In genomic region chr16:95642784-95643590, GRCm38 (mm10) we compare ENCODE assay signal across 14 mouse cellular contexts. TPM values are rescaled to one million over a fixed set of nuclear protein-coding genes. Genes with fewer than 3 reads are reported as not detected.
DNase-seq lines count a peak whose midpoint lies in the region; ATAC-seq and TF ChIP-seq lines count a peak whose summit lies in the region.
"Had no signal": no experiment of that assay in that cellular context is flagged by ENCODE, and none has a peak within 500 bp of the region (broad histone marks: within the 10 kb centered on the region; RNA-seq: fewer than 3 reads in every experiment).

No protein-coding gene starts in this region.

- H3K4me2 ChIP-seq in embryonic facial prominence, embryonic 15.5 days (replicated peaks), result no peak overlapping the region
- H3K4me2 ChIP-seq in midbrain, postnatal 0 days (ENCODE audit: low read depth, low read length, poor library complexity, severe bottlenecking), result no peak overlapping the region
- H3K4me2 ChIP-seq: lung, embryonic 15.5 days had no signal

- 72% methylated on average over 15 of the region's 15 CpGs for WGBS in embryonic facial prominence, embryonic 15.5 days
- 89% methylated on average over 15 of the region's 15 CpGs for WGBS in midbrain, postnatal 0 days

- ATAC-seq in embryonic facial prominence, embryonic 15.5 days (ENCODE audit: insufficient number of reproducible peaks, low FRiP score, low TSS enrichment, low read depth), result 0 out of 2 replicates have a peak, but pooled peaks have one; percentile 43
- ATAC-seq in midbrain, postnatal 0 days (ENCODE audit: low FRiP score), result no peak
- ATAC-seq: forebrain, embryonic 16.5 days had no signal

- DNase-seq in left cerebral cortex, postnatal 14 days (ENCODE audit: low spot score in 2 of 2), result peak; percentile 22 to 34
- no peak for DNase-seq in left cerebral cortex, postnatal 4 days
- peak; percentile 17 for DNase-seq in NIH3T3 (ENCODE audit: low read depth)
- peak; percentile 14 to 36 for DNase-seq in left cerebral cortex, postnatal 36 days (ENCODE audit: low spot score in 2 of 2)
- DNase-seq in kidney, adult 9 months, result no peak
- no peak for DNase-seq in midbrain, postnatal 0 days (ENCODE audit: low spot score)
- no peak for DNase-seq in cerebellum, adult 18-20 months
- DNase-seq: cerebellum, postnatal 10 days; heart, postnatal 4 days; kidney, postnatal 10 days had no signal

- H3K9me3 ChIP-seq in embryonic facial prominence, embryonic 15.5 days (replicated peaks), result no peaks in the 10 kb centered on the region
- no peaks in the 10 kb centered on the region for H3K9me3 ChIP-seq in midbrain, postnatal 0 days (ENCODE audit: low read length)
- H3K9me3 ChIP-seq: heart, embryonic 10.5 days; lung, embryonic 15.5 days had no signal

- no peaks in the 10 kb centered on the region for H3K36me3 ChIP-seq in embryonic facial prominence, embryonic 15.5 days
- H3K36me3 ChIP-seq in midbrain, postnatal 0 days (ENCODE audit: insufficient read depth, low read length), result no peaks in the 10 kb centered on the region
- H3K36me3 ChIP-seq: heart, embryonic 10.5 days; lung, embryonic 15.5 days had no signal

- H3K9ac ChIP-seq in embryonic facial prominence, embryonic 15.5 days, result no peak overlapping the region
- H3K9ac ChIP-seq in midbrain, postnatal 0 days (replicated peaks; ENCODE audit: low read length, poor library complexity, severe bottlenecking), result no peak overlapping the region
- H3K9ac ChIP-seq: lung, embryonic 15.5 days had no signal

- H3K4me3 ChIP-seq in embryonic facial prominence, embryonic 15.5 days (replicated peaks), result no peak overlapping the region
- no peak overlapping the region for H3K4me3 ChIP-seq in midbrain, postnatal 0 days (ENCODE audit: low read depth, low read length)
- H3K4me3 ChIP-seq: heart, embryonic 10.5 days; lung, embryonic 15.5 days had no signal

- no peak for TF ChIP-seq CTCF in midbrain, postnatal 0 days (IDR thresholded peaks at IDR 0.05)

- intact Hi-C loops in left cerebral cortex, postnatal 14 days (cut with DNase I), result no loop called here
- intact Hi-C loops in left cerebral cortex, postnatal 4 days (cut with DNase I), result no loop called here
- intact Hi-C loops in left cerebral cortex, postnatal 36 days (cut with DNase I), result loop anchor here (2.0 kb wide), 1 partner anchor 60 kb away; the partner anchor contains the start of gene Ets2

- peaks cover 6% of the 10 kb centered on the region for H3K4me1 ChIP-seq in embryonic facial prominence, embryonic 15.5 days
- no peaks in the 10 kb centered on the region for H3K4me1 ChIP-seq in midbrain, postnatal 0 days (ENCODE audit: insufficient read depth, low read length)
- H3K4me1 ChIP-seq: heart, embryonic 10.5 days had no signal

- 0 out of 2 replicates have a peak overlapping the region, but pooled peaks have one; percentile 11 for H3K27ac ChIP-seq in embryonic facial prominence, embryonic 15.5 days (replicated peaks)
- no peak overlapping the region for H3K27ac ChIP-seq in midbrain, postnatal 0 days (ENCODE audit: low read depth, low read length)
- H3K27ac ChIP-seq: heart, embryonic 10.5 days; lung, embryonic 15.5 days had no signal

- no peaks in the 10 kb centered on the region for H3K27me3 ChIP-seq in embryonic facial prominence, embryonic 15.5 days
- H3K27me3 ChIP-seq in midbrain, postnatal 0 days (ENCODE audit: insufficient read depth, low read length), result no peaks in the 10 kb centered on the region
- H3K27me3 ChIP-seq: lung, embryonic 15.5 days had no signal

RNA-seq across cellular contexts. Expression of gene Erg, which starts 56.6 kb away (rescaled TPM):
- 1 to 10 TPM; 8.4 to 8.8 TPM for total RNA-seq in left cerebral cortex, postnatal 14 days (2021)
- total RNA-seq in left cerebral cortex, postnatal 4 days (2021), result 10 to 100 TPM in 1 of 2 experiments, 1 to 10 TPM in 1; 8.9 to 10.2 TPM
- 14.1 and 17.7 TPM in 2 replicates for polyA plus RNA-seq in embryonic facial prominence, embryonic 15.5 days (2015; fragmentation: Nextera tagmentation; extraction: Ambion mirVana)
- total RNA-seq in left cerebral cortex, postnatal 36 days (2021), result 1 to 10 TPM; 6.6 to 6.7 TPM
- 4.8 and 5.5 TPM in 2 replicates for total RNA-seq in midbrain, postnatal 0 days (2014; rRNA removed)
- polyA plus RNA-seq in midbrain, postnatal 0 days (2015; fragmentation: Nextera tagmentation; extraction: Ambion mirVana), result 0.89 and 0.98 TPM in 2 replicates

RNA-seq across cellular contexts. Expression of gene Ets2, which starts 58.9 kb away (rescaled TPM):
- 10 to 100 TPM; 53.0 to 59.9 TPM for total RNA-seq in left cerebral cortex, postnatal 14 days (2021)
- total RNA-seq in left cerebral cortex, postnatal 4 days (2021), result 10 to 100 TPM; 42.5 to 44.0 TPM
- polyA plus RNA-seq in embryonic facial prominence, embryonic 15.5 days (2015; fragmentation: Nextera tagmentation; extraction: Ambion mirVana), result 84.3 and 92.0 TPM in 2 replicates
- 10 to 100 TPM; 68.0 to 79.8 TPM for total RNA-seq in left cerebral cortex, postnatal 36 days (2021)
- total RNA-seq in midbrain, postnatal 0 days (2014; rRNA removed), result 19.0 and 21.9 TPM in 2 replicates
- 15.9 and 16.5 TPM in 2 replicates for polyA plus RNA-seq in midbrain, postnatal 0 days (2015; fragmentation: Nextera tagmentation; extraction: Ambion mirVana)

Comparison
In these comparisons a context has a peak if more than half of its experiments do, and no peak if none do; other contexts are left out.
1. DNase-seq: peak in left cerebral cortex, postnatal 14 days (2 of 2), NIH3T3 (single experiment) and left cerebral cortex, postnatal 36 days (2 of 2); none in left cerebral cortex, postnatal 4 days (single experiment), kidney, adult 9 months (single experiment), midbrain, postnatal 0 days (single experiment) and cerebellum, adult 18-20 months (0 of 2).